ENCODE assay signal across 8 mouse cellular contexts in the genomic region with DNA sequence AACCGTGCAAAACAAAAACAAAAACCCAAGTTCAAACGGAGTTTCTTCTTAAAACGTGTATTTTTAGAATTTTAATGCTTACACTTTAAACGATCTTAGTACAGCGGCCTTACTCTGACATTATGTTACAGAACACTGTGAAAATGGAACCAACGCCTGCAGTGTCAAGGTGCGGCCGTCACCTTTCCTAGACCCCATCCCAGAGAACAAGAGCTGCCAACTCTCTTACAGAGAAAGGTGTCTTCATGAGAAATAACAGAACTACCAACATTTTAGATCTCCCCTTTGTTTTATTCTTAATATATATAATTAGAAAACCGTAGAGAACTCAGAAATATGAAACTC. TPM values are rescaled to one million over a fixed set of nuclear protein-coding genes. Genes with fewer than 3 reads are reported as not detected.
A peak's percentile ranks its signal among the peaks of the same experiment; 100 is the strongest.
DNase-seq lines count a peak whose midpoint lies in the region; ATAC-seq and TF ChIP-seq lines count a peak whose summit lies in the region.

No protein-coding gene starts in this region.

- peaks cover 30% of the 10 kb centered on the region for H3K36me3 ChIP-seq in heart, embryonic 16.5 days (ENCODE audit: control insufficient read depth, insufficient read depth)
- H3K36me3 ChIP-seq in hindbrain, embryonic 13.5 days, result peaks cover 63% of the 10 kb centered on the region
- H3K36me3 ChIP-seq in midbrain, embryonic 10.5 days, result peaks cover 70% of the 10 kb centered on the region

- peaks cover 10% of the 10 kb centered on the region for H3K4me1 ChIP-seq in heart, embryonic 16.5 days (ENCODE audit: control insufficient read depth, insufficient read depth, low read length)
- peaks cover 4% of the 10 kb centered on the region for H3K4me1 ChIP-seq in bone marrow, adult 2 months (ENCODE audit: control insufficient read depth, insufficient read depth, low read length)
- peaks cover 15% of the 10 kb centered on the region for H3K4me1 ChIP-seq in hindbrain, embryonic 13.5 days (replicated peaks)
- peaks cover 20% of the 10 kb centered on the region for H3K4me1 ChIP-seq in midbrain, embryonic 10.5 days

- peak; percentile 49 for ATAC-seq in heart, embryonic 16.5 days (replicated peaks; ENCODE audit: extremely low read depth, insufficient read depth, low FRiP score)
- ATAC-seq in hindbrain, embryonic 13.5 days (ENCODE audit: low FRiP score), result peak; percentile 53

- H3K4me2 ChIP-seq in heart, embryonic 16.5 days (ENCODE audit: low read depth, low read length), result peak overlapping the region; percentile 97
- H3K4me2 ChIP-seq in hindbrain, embryonic 13.5 days, result peak overlapping the region; percentile 99

- peak overlapping the region; percentile 71 for H3K9ac ChIP-seq in heart, embryonic 16.5 days (ENCODE audit: low read length)
- H3K9ac ChIP-seq in hindbrain, embryonic 13.5 days, result peak overlapping the region; percentile 39; the same call in 1 of the 2 replicates

- intact Hi-C loops in heart, postnatal 14 days (cut with DNase I), result loop anchor here (5.0 to 10.0 kb wide), 2 partner anchors 217 to 389 kb away; a partner anchor contains a TSS

- peak overlapping the region; percentile 74 for H3K4me3 ChIP-seq in heart, embryonic 16.5 days (ENCODE audit: low read length)
- H3K4me3 ChIP-seq in bone marrow, adult 2 months (replicated peaks; ENCODE audit: control insufficient read depth, low read depth, low read length), result peak overlapping the region; percentile 63
- H3K4me3 ChIP-seq in hindbrain, embryonic 13.5 days, result peak overlapping the region; percentile 75
- peak overlapping the region; percentile 82 for H3K4me3 ChIP-seq in midbrain, embryonic 10.5 days

- no peaks in the 10 kb centered on the region for H3K9me3 ChIP-seq in heart, embryonic 16.5 days (replicated peaks; ENCODE audit: control insufficient read depth, low read length)
- H3K9me3 ChIP-seq in hindbrain, embryonic 13.5 days, result no peaks in the 10 kb centered on the region
- no peaks in the 10 kb centered on the region for H3K9me3 ChIP-seq in midbrain, embryonic 10.5 days (replicated peaks)

- no peak for TF ChIP-seq POLR2A in bone marrow, adult 2 months (IDR thresholded peaks at IDR 0.05; ENCODE audit: borderline replicate concordance, control insufficient read depth, low read depth, low read length)

- WGBS in heart, embryonic 16.5 days, result 15% methylated on average over 9 of the region's 9 CpGs
- WGBS in bone marrow, adult 2 months, result 4% methylated on average over 9 of the region's 9 CpGs
- WGBS in hindbrain, embryonic 13.5 days, result 29% methylated on average over 9 of the region's 9 CpGs
- 25% methylated on average over 9 of the region's 9 CpGs for WGBS in midbrain, embryonic 10.5 days

- H3K27me3 ChIP-seq in heart, embryonic 16.5 days (ENCODE audit: control insufficient read depth, insufficient read depth, low read length), result no peaks in the 10 kb centered on the region
- H3K27me3 ChIP-seq in hindbrain, embryonic 13.5 days, result no peaks in the 10 kb centered on the region
- no peaks in the 10 kb centered on the region for H3K27me3 ChIP-seq in midbrain, embryonic 10.5 days (ENCODE audit: low read depth, poor library complexity, severe bottlenecking)

- H3K27ac ChIP-seq in heart, embryonic 16.5 days (ENCODE audit: low read length), result peak overlapping the region; percentile 83
- H3K27ac ChIP-seq in bone marrow, adult 2 months (ENCODE audit: control insufficient read depth, insufficient read depth, low read depth, low read length, poor library complexity), result peak overlapping the region; percentile 32
- H3K27ac ChIP-seq in hindbrain, embryonic 13.5 days, result peak overlapping the region; percentile 76
- peak overlapping the region; percentile 74 for H3K27ac ChIP-seq in midbrain, embryonic 10.5 days (replicated peaks)

- no peak for DNase-seq in heart, postnatal 14 days
- no peak for DNase-seq in midbrain, embryonic 10.5 days (ENCODE audit: low spot score)
- DNase-seq in embryo, embryonic 9.5 days (ENCODE audit: extremely low spot score), result no peak
- DNase-seq in spleen, postnatal 14 days (ENCODE audit: low spot score in 2 of 2), result no peak
- no peak for DNase-seq in thymus, postnatal 36 days

- TF ChIP-seq CTCF in bone marrow, adult 2 months (IDR thresholded peaks at IDR 0.05; ENCODE audit: control insufficient read depth, insufficient read depth, low read length), result no peak

RNA-seq across cellular contexts. Expression of a gene that starts 0.4 kb away (rescaled TPM):
- 12.4 and 12.6 TPM in 2 replicates for polyA plus RNA-seq in heart, embryonic 16.5 days (2015; fragmentation: Nextera tagmentation; extraction: Ambion mirVana)
- 1 to 10 TPM; 7.0 to 8.2 TPM for total RNA-seq in heart, postnatal 14 days (2021)
- polyA plus RNA-seq in bone marrow, adult 2 months (2011; ENCODE audit: insufficient read depth, insufficient read length, low replicate concordance, missing spikeins), result 7.2 and 13.9 TPM in 2 replicates
- 15.5 and 17.3 TPM in 2 replicates for polyA plus RNA-seq in hindbrain, embryonic 13.5 days (2015; fragmentation: Nextera tagmentation; extraction: Ambion mirVana)
- 29.8 and 31.1 TPM in 2 replicates for polyA plus RNA-seq in midbrain, embryonic 10.5 days (2016; fragmentation: Nextera tagmentation; extraction: Ambion mirVana)

RNA-seq across cellular contexts. Expression of a gene that starts 15.8 kb away (rescaled TPM):
- 72.8 and 75.3 TPM in 2 replicates for polyA plus RNA-seq in heart, embryonic 16.5 days (2015; fragmentation: Nextera tagmentation; extraction: Ambion mirVana)
- 100 to 1,000 TPM; 380 to 389 TPM for total RNA-seq in heart, postnatal 14 days (2021)
- polyA plus RNA-seq in bone marrow, adult 2 months (2011; ENCODE audit: insufficient read depth, insufficient read length, low replicate concordance, missing spikeins), result 25.3 and 31.3 TPM in 2 replicates
- polyA plus RNA-seq in hindbrain, embryonic 13.5 days (2015; fragmentation: Nextera tagmentation; extraction: Ambion mirVana), result 20.3 and 21.8 TPM in 2 replicates
- 17.7 and 18.2 TPM in 2 replicates for polyA plus RNA-seq in midbrain, embryonic 10.5 days (2016; fragmentation: Nextera tagmentation; extraction: Ambion mirVana)

RNA-seq across cellular contexts. Expression of a gene that starts 59.1 kb away (rescaled TPM):
- 7.0 and 11.9 TPM in 2 replicates for polyA plus RNA-seq in heart, embryonic 16.5 days (2015; fragmentation: Nextera tagmentation; extraction: Ambion mirVana)
- total RNA-seq in heart, postnatal 14 days (2021), result 10 to 100 TPM; 42.0 to 42.8 TPM
- 19.5 and 31.8 TPM in 2 replicates for polyA plus RNA-seq in bone marrow, adult 2 months (2011; ENCODE audit: insufficient read depth, insufficient read length, low replicate concordance, missing spikeins)
- polyA plus RNA-seq in hindbrain, embryonic 13.5 days (2015; fragmentation: Nextera tagmentation; extraction: Ambion mirVana), result 23.1 and 24.7 TPM in 2 replicates
- polyA plus RNA-seq in midbrain, embryonic 10.5 days (2016; fragmentation: Nextera tagmentation; extraction: Ambion mirVana), result 9.3 and 12.4 TPM in 2 replicates

Comparison
In these comparisons a context has a peak if more than half of its experiments do, and no peak if none do; other contexts are left out.
1. H3K27ac ChIP-seq: peak in every context shown above with its lines; median percentile 83 in heart, embryonic 16.5 days; 76 in hindbrain, embryonic 13.5 days; 74 in midbrain, embryonic 10.5 days; 32 in bone marrow, adult 2 months.